Mouse (Mus musculus) intestine, embryonic 14.5 days (tissue): ENCODE measurements around the gene Camta1. TPM values are rescaled to one million over a fixed set of nuclear protein-coding genes. Genes with fewer than 3 reads are reported as not detected.

Source experiments
- ATAC-seq: fragments of 200-750 bp; cut with Nextera tagmentation; replicated peaks from 2 replicates; pipeline ENCODE4 v1.8.0; 2017; ENCODE audit warnings: low read depth, moderate number of reproducible peaks, moderate TSS enrichment, moderate library complexity; ENCODE audit not compliant: low FRiP score, low TSS enrichment
- DNase-seq: peaks from one replicate; pipeline ENCODE4 v3.0.0-alpha.2; 2018; ENCODE audit warnings: low spot score
- H3K27ac ChIP-seq: fragments of 300-500 bp; sonication (generic); 2 replicates; pipeline ENCODE4 v1.5.1; 2014; ENCODE audit warnings: low read depth, mild to moderate bottlenecking, control low read depth
- H3K27me3 ChIP-seq: fragments of 300-500 bp; sonication (generic); replicated peaks from 2 replicates; pipeline ENCODE4 v1.6.1; 2014; ENCODE audit warnings: low read length, control low read depth; ENCODE audit not compliant: control insufficient read depth, insufficient read depth
- H3K36me3 ChIP-seq: fragments of 300-500 bp; sonication (generic); 2 replicates; pipeline ENCODE4 v1.6.1; 2014; ENCODE audit warnings: low read length, control low read depth; ENCODE audit not compliant: control insufficient read depth, insufficient read depth
- H3K4me1 ChIP-seq: fragments of 300-500 bp; sonication (generic); replicated peaks from 2 replicates; pipeline ENCODE4 v1.6.1; 2014; ENCODE audit warnings: low read length, control low read depth, mixed read lengths; ENCODE audit not compliant: control insufficient read depth, insufficient read depth
- H3K4me2 ChIP-seq: fragments of 300-500 bp; sonication (generic); 2 replicates; pipeline ENCODE4 v1.6.1; 2014; ENCODE audit warnings: low read length
- H3K4me3 ChIP-seq: fragments of 300-500 bp; sonication (generic); 2 replicates; pipeline ENCODE4 v1.5.1; 2014; ENCODE audit warnings: low read depth, low read length, control low read depth, mixed read lengths
- H3K9ac ChIP-seq: fragments of 300-500 bp; sonication (generic); 2 replicates; pipeline ENCODE4 v1.6.1; 2014; ENCODE audit warnings: mild to moderate bottlenecking, low read length
- H3K9me3 ChIP-seq: fragments of 300-500 bp; sonication (generic); 2 replicates; pipeline ENCODE4 v1.6.1; 2016; ENCODE audit warnings: low read length, control low read depth; ENCODE audit not compliant: control insufficient read depth
- WGBS: fragments of 180-500 bp; shearing (Covaris S2); extraction: QIAGEN DNeasy Blood & Tissue Kit; methylation state at CpG from one replicate; pipeline ENCODE4 v1.1.7; 2014; 5-methylcytosine and 5-hydroxymethylcytosine counted together
- polyA plus RNA-seq: library from polyadenylated mRNA; unstranded; fragments of >200 nt; fragmentation: Nextera tagmentation; extraction: Ambion mirVana; gene quantifications from 2 replicates; pipeline ENCODE4 v1.2.1, GENCODE M21; 2014

Camta1 gene
- polyA plus RNA-seq, 1 experiment from 2014 or later = 88.1 TPM

DNA sequence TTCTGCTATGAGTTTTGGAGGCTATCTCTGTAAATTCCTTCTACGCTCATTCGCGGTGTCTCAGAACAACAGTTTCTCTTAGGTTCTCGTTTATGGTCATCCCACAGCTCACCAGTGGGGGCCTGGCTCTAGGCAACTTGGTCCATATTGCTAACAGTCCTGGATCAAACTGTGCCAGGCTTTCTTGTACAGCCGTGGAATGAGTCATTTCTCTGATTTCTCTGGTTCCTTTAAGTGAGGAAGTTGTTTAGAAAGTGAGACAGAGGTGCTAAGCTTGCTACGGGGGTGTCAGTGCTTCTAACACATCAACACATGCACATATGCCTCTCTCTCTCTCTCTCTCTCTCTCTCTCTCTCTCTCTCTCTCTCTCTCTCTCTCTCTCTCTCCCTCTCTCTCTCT lies 355.0 kb downstream of the Camta1 start:
- DNase-seq (no peak), ATAC-seq (no peak)
- H3K4me2 ChIP-seq = no peak overlapping the region
- peaks cover 8% of the 10 kb centered on the region; the same call in 1 of the 2 replicates for H3K9me3 ChIP-seq
- H3K4me3 ChIP-seq = no peak overlapping the region
- H3K4me1 ChIP-seq = no peaks in the 10 kb centered on the region
- no peak overlapping the region for H3K9ac ChIP-seq
- H3K36me3 ChIP-seq = no peaks in the 10 kb centered on the region
- no peak overlapping the region for H3K27ac ChIP-seq
- no peaks in the 10 kb centered on the region for H3K27me3 ChIP-seq
- 70% methylated on average over 6 of the region's 6 CpGs for WGBS

GRCm38 (mm10) chr4:151498481-151499276 lies 363.0 kb downstream of the Camta1 start:
- no peak for DNase-seq
- Histone ChIP-seq H3K27me3 (no peaks in the 10 kb centered on the region), H3K36me3 (no peaks in the 10 kb centered on the region), H3K4me2 (no peak overlapping the region), H3K9me3 (peaks cover 6% of the 10 kb centered on the region; the same call in 1 of the 2 replicates), H3K4me3 (no peak overlapping the region), H3K4me1 (peaks cover 4% of the 10 kb centered on the region; the same call in 1 of the 2 replicates), H3K9ac (no peak overlapping the region), H3K27ac (no peak overlapping the region)
- no peak for ATAC-seq
- WGBS = 73% methylated on average over 5 of the region's 5 CpGs

DNA sequence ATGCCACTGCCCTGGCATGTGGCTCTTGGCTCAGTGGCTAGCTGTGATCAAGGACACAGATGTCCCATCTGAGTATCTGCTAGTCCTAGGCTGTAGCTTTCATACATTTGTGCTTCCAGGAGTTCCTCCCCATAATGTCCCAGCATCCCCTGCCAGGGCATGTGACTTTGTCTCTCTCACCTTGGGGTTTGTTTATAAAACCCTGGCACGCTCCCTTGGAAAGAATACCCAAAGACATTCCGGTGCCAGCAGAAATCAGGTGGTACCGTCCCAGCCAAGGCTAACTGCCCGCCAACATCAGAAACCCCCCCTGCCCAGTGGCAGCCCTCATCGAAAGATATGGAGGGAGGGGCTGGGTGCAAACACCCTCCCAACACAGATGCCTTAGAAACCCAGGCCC lies 365.1 kb downstream of the Camta1 start:
- H3K27ac ChIP-seq = no peak overlapping the region
- H3K9me3 ChIP-seq = 0 out of 2 replicates have a peak, but pooled peaks cover 3% of the 10 kb centered on the region
- no peaks in the 10 kb centered on the region for H3K27me3 ChIP-seq
- peaks cover 4% of the 10 kb centered on the region; the same call in 1 of the 2 replicates for H3K4me1 ChIP-seq
- no peak overlapping the region for H3K4me3 ChIP-seq
- H3K4me2 ChIP-seq = no peak overlapping the region
- DNase-seq (no peak), ATAC-seq (no peak)
- no peak overlapping the region for H3K9ac ChIP-seq
- 84% methylated on average over 5 of the region's 5 CpGs for WGBS
- H3K36me3 ChIP-seq = no peaks in the 10 kb centered on the region

- ATAC-seq = peak; percentile 69
Observed at GRCm38 (mm10) chr4:151495276-151495882, 366.3 kb downstream of the Camta1 start.

DNA sequence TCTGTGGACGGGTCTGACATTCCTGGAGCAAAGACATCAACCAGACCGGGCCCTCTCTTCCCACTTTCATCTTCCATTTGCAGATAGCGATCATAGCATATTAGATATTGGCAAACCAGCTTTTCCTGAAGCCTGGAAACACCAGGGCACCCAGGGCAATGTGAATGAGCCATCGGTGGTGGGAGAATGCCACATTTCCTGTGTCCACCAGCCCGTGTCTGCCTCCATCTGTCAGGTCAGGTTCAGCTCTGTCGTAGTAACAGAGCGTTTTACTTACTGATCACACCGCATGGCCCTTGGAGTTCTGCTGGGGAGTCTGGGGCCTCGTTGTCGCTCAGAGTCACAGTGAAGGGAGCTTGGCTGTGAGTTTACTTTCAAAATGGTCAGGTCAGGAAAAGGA lies 368.9 kb downstream of the Camta1 start:
- ATAC-seq (no peak), DNase-seq (no peak)
- 66% methylated on average over 10 of the region's 10 CpGs for WGBS

More at GRCm38 (mm10) chr4:151495276-151495882, 366.3 kb downstream of the Camta1 start:
- Histone ChIP-seq H3K27me3 (no peaks in the 10 kb centered on the region), H3K27ac (no peak overlapping the region), H3K9me3 (0 out of 2 replicates have a peak, but pooled peaks cover 3% of the 10 kb centered on the region), H3K4me2 (no peak overlapping the region), H3K9ac (no peak overlapping the region), H3K4me3 (no peak overlapping the region), H3K36me3 (no peaks in the 10 kb centered on the region), H3K4me1 (peaks cover 4% of the 10 kb centered on the region; the same call in 1 of the 2 replicates)
- 21% methylated on average over 11 of the region's 11 CpGs for WGBS
- peak; percentile 57 for DNase-seq

GRCm38 (mm10) chr4:151483977-151484313 lies 377.7 kb downstream of the Camta1 start:
- no peak for DNase-seq
- ATAC-seq = no peak
- H3K9me3 ChIP-seq = no peaks in the 10 kb centered on the region
- no peak overlapping the region for H3K4me2 ChIP-seq
- no peak overlapping the region for H3K27ac ChIP-seq
- WGBS = 74% methylated on average over 8 of the region's 8 CpGs
- H3K36me3 ChIP-seq = no peaks in the 10 kb centered on the region
- no peak overlapping the region for H3K9ac ChIP-seq
- H3K27me3 ChIP-seq = no peaks in the 10 kb centered on the region
- no peak overlapping the region for H3K4me3 ChIP-seq
- H3K4me1 ChIP-seq = no peaks in the 10 kb centered on the region

More for the DNA sequence above, 368.9 kb downstream of the Camta1 start:
- Histone ChIP-seq H3K9ac (no peak overlapping the region), H3K27ac (no peak overlapping the region), H3K27me3 (no peaks in the 10 kb centered on the region), H3K4me3 (no peak overlapping the region), H3K4me1 (peaks cover 4% of the 10 kb centered on the region; the same call in 1 of the 2 replicates), H3K9me3 (no peaks in the 10 kb centered on the region), H3K36me3 (no peaks in the 10 kb centered on the region), H3K4me2 (no peak overlapping the region)

DNA sequence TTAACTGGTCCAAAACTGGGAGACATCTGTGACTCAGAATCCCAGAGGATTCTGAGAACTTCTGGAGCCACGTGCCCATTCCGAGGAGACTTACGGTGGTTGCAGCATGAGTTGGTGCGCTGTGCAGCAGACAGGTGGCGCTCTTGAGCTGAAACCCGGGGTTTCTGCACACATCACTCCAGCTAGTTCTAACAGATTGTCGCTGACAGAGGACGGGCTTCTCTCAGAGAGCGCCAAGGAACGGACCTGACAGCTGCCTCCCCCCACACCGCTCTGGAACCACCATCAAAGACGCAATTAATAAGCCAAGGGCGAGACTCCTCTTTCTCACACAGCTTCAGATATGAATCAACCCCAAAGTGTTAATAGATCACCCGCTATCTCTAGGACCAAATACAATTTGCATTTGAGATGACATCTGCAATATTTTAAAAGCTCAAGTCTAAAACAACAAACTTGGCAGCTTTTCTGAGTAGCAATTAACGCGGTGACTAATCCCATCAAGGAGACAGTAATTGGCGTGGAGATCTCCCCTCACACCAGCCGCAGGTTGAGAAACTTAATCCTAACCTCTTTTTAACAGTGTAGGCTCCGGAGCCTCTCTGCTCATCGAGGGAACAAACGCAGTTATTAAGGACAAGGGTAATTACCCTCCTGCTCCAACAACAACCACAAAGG lies 378.2 kb downstream of the Camta1 start:
- H3K9ac ChIP-seq = no peak overlapping the region
- H3K4me3 ChIP-seq = no peak overlapping the region
- no peaks in the 10 kb centered on the region for H3K27me3 ChIP-seq
- ATAC-seq = no peak
- no peak overlapping the region for H3K27ac ChIP-seq
- no peak overlapping the region for H3K4me2 ChIP-seq
- 17% methylated on average over 21 of the region's 21 CpGs for WGBS
- peak; percentile 69 for DNase-seq
- no peaks in the 10 kb centered on the region for H3K4me1 ChIP-seq
- H3K36me3 ChIP-seq = no peaks in the 10 kb centered on the region
- no peaks in the 10 kb centered on the region for H3K9me3 ChIP-seq

GRCm38 (mm10) chr4:151480928-151481327 lies 380.7 kb downstream of the Camta1 start:
- Histone ChIP-seq H3K9me3 (no peaks in the 10 kb centered on the region), H3K4me1 (no peaks in the 10 kb centered on the region), H3K9ac (no peak overlapping the region), H3K36me3 (no peaks in the 10 kb centered on the region), H3K4me3 (no peak overlapping the region), H3K27ac (no peak overlapping the region), H3K27me3 (no peaks in the 10 kb centered on the region), H3K4me2 (no peak overlapping the region)
- DNase-seq (no peak), ATAC-seq (no peak)
- WGBS = 90% methylated on average over 3 of the region's 3 CpGs
